Mouse (Mus musculus) kidney, adult 8-10 months (tissue): ENCODE data around the gene Rps11.
"Not testable (repeated sequence)": the region's sequence is repeated elsewhere in the genome, so short reads cannot be mapped to it uniquely, and the experiment has no call there.

Source experiments
- DNase-seq, 2 experiments: peaks; one replicate each; pipeline ENCODE4 v3.0.0; 2022

Gene Rps11

DNA sequence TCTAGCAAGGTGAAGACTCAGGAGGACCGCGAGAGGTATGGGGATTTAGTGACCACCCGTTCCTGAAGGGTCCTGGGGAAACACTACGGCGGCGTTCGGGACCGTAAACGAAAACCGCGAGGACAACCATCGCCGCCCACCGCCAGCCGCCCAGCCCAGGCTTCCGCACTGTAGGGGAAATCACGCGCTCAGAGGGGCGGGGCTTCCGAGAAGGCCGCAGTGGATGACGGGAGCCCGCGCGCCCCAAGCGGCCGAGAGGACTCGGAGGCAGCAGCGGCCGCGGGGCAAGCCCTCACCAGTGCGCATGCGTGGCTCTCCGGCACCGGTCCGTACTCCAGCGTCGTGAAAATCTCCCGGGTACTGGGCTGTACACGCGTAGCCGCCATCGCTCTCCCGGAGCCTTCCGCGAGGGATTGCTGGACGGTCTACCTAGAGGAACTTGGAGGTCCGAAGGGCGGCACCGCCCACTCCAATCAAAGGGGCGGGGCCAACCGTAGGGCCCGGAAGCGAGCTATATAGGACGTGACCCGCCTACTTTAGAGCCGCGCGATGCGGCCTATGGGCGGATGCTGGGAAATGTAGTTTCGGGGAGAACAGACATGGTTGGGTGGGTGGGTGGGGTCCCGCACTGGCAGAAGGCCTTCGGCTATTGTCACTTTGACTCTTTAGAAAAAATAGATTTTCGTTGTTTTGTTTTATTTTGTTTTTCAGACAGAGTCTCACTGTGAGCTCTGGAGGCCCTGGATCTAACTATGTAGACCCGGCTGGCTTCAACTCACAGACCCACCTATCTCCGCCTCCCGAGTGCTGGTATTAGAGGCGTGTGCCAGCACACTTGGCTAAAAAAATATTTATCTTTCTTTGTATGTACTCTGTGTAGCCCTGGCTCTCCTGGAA lies 30.1 kb upstream of the Rps11 start, which contains the start of the genes Pih1d1 and Aldh16a1:
TSS of gene Pih1d1 (plus strand) at position 208 of the 897 bp plus-strand sequence.
TSS of gene Aldh16a1 (minus strand) at position 489 of the 897 bp plus-strand sequence.
- peak; percentile 96 to 98 for DNase-seq

DNA sequence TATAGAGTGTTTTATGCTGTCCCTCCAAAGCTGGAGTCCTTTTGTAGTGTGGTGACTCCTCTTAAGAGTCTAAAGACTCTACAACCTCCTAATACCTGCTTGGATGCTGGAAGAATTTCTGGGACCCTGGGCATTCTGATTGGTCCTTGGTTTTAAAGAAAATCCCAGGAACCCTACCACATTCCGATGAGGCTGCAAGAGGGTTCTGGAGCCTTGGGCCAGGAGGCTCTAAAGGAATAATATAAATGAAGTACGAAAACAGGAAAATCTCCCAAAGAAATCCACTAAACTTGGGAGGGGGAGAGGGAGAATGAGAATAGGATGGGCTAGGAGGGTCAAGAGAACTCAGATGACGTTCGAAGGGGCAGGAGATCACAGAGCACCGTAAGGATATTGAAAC lies 29.3 kb upstream of the Rps11 start:
- no peak for DNase-seq

DNA sequence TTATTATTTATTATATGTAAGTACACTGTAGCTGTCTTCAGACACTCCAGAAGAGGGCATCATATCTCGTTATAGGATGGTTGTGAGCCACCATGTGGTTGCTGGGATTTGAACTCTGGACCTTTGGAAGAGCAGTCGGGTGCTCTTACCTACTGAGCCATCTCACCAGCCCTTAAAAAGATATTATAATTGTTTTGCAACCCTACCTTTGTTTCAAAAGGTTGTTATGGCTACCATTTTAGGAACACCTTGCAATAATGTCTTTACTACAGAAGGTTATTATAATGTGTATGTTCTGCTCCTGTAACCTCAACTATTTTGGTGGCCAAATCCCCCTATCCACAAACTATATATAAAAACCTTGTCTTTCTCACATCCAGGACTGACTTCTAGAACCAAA lies 28.8 kb upstream of the Rps11 start:
- not testable (repeated sequence) for DNase-seq

DNA sequence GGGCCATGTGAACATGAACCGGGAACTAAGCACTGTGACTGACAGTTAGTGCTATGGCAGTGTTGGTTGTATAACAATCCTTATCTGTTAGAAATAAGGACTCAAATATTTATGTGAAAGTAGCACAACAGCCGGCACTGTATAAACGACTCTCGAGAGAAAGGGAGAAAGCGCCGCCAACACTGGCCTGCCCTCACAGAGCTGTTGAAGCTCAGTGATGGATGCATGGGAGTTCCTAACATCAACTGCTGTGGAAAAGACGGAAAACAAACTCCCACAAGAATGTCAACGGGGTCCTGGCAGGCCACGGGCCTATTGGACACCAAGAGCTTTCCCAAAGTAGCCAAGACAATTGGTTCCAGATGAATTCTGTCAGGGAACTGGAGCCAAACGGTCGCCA lies 27.1 kb upstream of the Rps11 start:
- peak in 1 of 2 experiments; percentile 47 for DNase-seq

DNA sequence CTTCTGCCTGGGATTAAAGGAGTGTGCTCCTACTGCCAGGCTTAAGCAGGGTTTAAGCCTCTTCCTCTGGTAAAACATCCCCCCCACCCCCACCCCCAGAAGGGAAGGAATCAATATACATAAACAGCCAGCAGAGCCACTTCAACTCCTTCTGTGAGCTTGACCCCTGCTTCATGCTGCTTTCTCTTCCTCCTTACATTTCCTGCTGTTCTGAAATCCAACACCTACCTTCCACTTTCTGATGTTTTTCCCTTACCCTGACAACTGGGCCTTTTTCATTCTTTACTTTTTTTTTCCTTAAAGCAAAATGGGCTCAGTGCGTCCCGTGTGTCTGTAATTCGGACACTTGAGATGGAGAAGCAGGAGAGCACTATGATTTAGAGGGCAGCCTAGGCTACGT lies 26.1 kb upstream of the Rps11 start:
- no peak for DNase-seq

DNA sequence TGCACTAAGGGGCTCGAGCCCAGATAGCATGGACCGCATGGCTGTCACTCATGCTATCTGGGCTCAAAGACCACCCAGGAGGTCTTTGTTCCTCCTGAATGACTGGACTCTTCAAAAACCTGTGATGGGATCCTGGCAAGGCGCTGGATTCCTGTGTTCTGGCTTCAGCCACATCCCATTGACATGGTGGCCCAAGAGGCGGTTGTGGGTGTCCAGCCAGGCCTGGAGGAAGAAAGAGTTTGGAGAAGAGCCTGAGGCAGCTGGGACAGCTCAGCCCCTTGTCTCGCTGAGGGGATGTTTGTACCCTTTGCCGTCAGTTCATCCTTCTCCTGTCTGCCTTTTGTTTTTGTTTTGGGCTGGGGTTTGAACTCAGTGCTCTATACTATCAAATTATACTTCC lies 25.3 kb upstream of the Rps11 start:
- DNase-seq: no peak

DNA sequence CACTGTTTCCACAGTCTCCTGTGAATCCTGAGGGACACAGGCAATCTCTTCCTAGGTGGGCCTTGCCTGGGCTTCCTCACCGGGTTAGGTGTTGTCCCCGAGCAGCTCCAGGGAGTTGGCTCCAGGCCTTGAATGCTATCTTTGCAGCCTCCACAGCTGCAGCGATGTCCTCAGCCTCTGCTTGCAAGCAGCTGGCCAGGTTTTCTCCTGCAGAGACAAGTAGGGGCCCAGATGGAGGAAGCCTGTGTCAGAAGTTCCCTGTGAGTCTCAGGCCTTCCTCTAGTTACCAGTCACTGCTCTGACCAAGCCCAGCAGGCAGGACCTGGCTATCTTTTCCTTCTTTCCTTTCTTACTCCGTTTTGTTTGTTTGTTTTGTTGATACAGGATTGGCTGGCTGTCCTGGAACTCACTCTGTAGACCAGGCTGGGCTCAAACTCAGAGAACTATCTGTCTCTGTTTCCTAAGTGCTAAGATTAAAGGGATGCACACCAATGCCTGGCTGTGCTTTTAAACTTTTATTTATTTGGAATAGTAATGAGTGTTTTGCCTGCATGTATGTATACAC lies 24.4 kb upstream of the Rps11 start:
- no peak for DNase-seq

DNA sequence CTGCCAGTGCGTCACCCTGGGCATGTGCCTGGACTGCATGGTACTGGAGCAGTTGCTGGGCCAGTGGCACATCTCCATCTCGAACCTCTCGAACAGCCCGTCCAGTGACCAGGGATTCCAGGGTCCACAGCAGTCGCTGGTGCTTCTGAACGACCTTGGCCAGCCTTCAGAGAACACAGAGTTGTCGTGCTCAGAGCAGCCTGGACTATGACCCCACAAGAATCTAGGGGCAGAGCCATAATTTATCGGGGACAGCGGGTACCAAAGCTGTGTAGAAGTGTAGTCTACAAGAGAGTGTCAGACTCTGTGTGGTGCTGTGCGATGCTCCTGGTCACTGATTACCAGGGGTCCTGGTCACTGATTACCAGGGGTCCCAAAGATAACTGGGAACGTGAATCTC lies 23.7 kb upstream of the Rps11 start:
- DNase-seq: peak; percentile 52 to 57

DNA sequence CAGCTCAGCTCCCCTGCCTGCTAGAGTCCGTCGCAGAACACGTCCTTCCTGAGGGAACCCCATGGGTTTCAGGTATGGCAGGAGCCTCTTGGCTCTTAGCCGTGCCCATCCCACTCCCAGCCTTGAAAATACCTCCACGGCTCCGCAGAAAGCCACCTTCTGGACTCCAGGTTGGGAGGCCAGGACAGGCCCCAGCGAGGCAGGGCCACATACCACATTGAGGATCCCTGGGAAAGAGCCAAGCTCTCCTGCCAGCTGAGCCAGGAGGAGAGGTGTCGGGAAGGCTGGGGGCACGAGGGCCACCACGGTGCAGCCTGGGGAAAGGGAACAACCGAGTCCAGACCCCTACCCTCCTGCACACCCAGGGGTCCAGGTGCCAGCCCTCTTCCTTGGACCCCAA lies 23.0 kb upstream of the Rps11 start:
- DNase-seq: peak; percentile 44 to 64

DNA sequence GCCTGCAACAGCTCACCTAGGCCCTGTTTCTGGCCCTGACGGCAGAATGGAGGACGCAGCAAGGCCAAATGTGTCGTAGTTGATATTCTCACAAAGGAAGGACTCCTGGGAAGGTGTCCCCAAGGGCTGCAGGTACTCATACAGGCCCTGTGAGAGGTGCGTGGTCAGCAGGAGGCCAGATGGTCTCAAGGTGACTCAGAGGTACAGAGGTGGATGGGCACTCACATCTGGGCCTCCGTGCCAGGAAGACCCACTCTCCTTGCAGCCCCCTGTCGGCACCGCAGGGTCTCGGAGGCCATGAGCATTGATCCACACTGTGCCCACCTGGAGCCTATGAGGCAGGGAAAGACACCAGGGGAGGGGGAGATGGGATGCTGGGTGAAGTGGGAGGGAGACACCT lies 21.2 kb upstream of the Rps11 start:
- no peak for DNase-seq

DNA sequence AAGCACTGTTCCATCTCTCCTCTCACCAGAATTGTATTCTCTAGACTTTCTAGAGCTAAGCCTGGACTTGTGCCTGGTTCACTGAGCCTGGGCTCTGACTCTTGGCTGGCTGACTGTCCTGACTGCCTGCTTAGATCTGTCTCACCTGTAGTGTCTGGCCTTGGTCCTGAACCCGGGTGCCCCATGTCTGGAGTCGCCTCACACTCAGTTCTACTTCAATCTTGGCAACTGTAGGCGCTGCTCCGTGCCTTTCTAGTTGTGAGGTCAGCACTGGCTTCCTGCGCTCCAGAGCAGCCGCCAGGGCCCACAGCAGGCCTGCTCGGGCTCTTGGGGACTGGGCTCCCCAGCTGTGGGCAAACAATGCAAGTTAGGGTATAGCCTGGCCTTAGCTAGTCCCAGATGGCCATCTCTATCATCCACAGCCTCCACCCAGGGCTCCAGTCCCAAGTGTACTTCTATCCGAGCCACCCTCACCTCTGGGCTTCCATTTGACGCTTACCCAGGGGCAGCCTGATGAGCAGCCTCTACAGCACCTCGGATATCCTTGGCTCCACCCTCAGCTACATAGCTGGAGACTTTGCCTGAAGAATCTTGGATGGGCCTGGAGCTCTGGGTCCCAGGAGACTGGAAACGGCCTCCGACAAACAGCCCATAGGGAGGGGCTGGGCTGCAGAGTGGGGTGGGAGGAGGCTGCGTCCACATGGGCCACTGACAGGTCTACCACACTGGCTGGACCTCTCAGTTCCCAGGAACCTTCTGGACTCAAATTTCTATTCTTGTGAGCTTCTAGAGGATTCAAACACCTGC lies 20.3 kb upstream of the Rps11 start:
- no peak for DNase-seq

DNA sequence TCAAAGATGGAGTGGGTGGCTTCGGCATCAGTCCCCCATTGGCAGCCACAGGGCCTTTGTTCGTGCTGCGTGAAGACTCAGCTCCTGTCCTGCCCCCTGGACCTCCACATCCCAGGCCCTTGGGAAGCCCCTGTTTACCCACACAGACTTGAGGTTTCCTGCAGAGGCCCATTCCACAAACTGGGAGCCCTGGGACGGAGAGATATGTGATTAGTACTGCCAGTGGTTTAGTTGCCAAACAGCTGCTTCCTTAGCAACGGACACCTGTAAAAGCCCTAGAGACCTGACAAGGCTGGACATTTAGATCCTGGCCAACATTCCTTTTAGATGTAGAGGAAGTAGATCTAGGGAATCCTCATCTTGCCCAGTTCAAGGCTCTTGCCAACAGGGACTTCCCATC lies 17.7 kb upstream of the Rps11 start:
- no peak for DNase-seq

DNA sequence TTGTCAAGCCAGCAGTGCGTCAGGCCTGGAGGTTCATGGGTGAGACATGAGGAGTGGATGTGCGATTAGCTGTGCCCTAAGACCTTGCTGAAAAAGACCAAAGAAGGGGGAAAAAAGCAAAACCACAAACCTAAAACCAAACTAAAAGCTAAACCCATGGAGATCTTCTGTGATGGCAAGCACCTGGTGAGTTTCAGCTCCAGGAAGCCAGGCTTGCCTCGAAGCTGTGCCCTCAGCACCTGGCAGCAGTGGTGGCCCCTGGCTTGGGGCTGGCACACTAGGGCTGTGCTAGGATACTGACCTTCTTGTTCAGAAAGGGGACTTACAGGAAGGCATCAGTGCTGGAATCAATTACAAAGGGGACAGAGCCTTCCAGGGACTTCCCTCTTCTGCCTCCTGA lies 17.1 kb upstream of the Rps11 start:
- no peak for DNase-seq

DNA sequence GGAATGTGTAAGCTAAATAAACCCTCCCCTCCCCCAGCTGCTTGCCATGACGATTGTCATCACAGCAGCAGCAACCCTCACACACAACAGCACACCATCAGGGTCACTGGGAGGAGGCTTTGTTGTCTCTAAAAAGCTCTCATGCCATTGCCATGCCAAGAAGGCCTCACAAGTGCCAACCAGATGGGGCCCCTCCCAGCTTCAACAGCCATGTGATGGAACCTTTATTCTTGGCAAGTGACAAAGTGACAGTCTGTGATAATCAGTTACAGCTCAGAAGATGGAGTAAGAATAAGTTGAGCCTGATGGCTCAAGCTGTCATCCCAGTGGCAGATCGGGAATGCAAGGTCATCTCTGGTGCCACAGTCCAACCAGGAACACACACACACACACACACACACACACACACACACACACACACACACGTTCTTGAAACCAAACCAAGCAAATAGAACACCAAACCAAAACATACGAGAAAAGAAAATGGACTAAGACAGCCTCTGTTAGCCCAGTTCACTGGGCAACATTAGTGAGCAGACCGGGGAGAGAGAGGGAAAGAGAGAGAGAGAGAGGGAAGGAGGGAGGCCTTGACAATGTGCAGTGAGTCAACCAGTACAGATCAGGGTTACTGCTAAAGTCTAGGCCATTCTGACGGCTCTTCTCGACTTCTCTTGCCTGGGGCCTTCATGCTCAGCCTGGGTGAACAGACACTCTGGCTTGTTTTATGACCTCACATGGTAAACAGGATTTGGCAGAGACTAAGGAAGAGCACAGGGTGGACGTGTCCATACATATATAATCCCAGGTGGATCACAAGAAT lies 15.9 kb upstream of the Rps11 start:
- no peak for DNase-seq

DNA sequence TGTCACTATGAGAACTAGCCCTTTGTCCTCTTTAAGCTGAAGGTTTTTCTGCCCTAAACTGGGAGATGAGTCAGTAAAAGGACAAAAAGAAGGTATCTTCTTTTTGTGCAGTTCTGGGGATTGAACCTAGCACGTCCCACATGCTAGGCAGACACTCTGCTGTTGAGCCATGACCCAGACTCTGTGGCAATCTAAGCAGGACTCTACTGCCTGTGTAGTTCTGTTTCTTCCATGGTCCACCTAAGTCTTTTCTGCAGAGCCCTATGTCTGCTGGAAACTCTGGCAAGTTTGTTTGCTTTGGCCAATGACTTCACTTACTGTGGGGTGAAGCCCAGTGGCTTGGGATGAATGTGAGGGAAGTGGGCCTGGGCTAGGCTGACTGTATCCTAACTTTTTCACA lies 14.2 kb upstream of the Rps11 start:
- no peak for DNase-seq

DNA sequence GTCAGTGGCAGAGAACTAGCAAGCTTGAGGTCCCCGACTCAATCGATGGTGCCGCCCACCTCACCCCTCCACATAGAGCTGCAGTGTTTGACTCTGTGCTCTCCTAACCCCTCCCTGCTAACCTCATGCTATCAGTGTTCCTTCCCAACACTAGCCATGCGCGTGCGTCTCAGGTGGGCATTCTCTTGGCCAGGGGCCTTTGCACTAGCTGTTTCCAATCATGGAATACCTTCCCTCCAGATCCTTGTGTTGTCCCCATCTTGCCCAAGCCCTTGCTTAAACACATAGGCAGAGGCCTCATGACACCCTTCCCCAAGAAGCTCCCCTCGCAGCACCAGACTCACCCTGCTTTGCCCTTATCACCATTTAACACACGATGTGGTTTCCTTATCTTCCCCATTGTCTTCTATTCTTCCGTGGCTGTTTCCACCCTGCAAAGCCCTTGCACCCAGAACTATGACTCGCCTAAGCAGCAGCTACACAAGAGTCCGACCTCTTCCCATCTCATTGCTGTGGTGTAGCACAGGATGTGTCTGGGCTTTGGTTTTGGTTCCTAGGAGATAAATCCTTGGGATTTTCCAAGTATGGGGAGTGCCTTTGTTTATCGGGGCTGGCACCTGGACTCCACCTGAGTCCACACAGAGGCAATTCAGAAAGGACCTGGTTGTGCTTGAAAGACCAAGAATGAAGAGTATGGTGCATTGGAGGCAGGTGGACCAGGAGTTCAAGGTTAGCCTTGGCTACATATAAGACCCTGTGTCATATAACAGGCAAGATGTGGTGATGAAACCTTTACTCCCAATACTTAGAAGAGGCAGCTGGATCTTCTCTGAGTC lies 13.2 kb upstream of the Rps11 start:
- DNase-seq: no peak

DNA sequence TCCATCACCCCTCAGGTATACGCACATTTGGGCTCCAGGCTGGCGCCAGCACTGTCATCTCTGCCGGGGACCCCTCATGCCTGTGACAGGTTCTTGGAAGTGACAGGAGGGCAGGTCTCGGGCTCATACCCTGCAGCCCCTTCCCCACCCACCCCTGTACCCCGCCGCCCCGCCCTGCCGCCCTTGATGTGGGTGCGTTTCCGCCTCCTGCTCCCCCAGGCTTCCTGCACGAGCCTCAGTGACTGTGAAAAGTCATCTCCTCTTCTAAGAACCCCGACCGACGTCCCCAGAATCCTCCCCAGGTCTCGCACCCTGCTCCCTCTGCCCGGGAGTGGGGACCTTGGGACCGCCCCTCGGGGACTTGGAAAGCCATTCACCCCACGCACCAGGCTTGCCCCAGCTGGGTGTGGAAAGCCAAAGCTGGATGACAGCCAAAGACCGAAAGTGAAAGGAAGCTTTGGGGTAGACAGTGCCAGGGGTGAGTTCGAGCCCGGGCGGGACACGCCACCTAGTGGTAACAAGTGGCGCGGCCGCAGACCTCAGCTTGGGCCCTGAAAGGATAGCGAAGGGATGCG lies 11.8 kb upstream of the Rps11 start, which contains the start of the genes Gm45713 and Flt3l:
TSS of gene Gm45713 (minus strand) at position 239 of the 575 bp plus-strand sequence.
TSS of gene Flt3l (minus strand) at position 440 of the 575 bp plus-strand sequence.
- DNase-seq: peak; percentile 91 to 93

DNA sequence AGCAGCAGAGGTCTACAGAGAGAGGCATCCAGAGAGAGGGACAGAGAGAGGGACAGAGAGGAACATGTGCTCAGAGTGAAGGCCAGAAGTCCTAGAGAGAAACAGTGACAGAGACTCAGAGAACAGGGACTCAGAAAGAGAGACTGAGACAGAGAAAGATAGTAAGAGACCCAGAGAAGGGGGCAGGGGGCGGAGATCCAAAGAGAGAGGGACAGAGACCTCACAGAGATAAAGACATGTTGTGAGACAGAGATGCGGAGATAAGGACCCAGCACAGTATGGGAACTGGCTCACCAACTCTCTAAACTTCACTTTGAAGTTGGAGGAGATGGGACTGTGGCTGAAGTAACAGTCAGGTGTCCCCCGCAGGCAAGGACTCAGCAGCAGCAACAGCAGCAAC lies 11.1 kb upstream of the Rps11 start:
- no peak for DNase-seq

DNA sequence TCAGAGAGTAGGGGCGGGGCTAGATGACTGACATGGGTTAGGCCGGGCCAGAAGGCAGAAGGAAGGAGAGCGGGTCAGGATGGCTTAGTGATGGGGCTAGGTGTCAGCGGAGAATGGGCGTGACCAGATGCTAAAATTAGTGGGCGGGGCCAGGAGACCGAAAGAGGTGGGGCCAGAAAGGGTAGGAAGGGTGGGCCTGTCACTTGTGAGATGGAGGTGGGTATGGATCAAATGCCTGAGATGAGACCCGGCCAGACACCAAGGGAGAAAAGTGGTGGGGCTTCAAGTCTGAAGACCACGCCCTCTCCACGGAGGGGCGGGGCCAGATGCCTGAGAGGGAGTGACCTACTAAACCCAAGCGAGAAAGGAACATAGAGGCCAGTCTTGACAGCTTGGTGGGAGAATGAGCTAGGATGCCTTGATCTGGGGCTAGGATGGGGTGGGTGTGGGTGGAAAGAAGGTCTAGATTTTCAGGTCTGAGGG lies 10.3 kb upstream of the Rps11 start:
- DNase-seq: no peak

DNA sequence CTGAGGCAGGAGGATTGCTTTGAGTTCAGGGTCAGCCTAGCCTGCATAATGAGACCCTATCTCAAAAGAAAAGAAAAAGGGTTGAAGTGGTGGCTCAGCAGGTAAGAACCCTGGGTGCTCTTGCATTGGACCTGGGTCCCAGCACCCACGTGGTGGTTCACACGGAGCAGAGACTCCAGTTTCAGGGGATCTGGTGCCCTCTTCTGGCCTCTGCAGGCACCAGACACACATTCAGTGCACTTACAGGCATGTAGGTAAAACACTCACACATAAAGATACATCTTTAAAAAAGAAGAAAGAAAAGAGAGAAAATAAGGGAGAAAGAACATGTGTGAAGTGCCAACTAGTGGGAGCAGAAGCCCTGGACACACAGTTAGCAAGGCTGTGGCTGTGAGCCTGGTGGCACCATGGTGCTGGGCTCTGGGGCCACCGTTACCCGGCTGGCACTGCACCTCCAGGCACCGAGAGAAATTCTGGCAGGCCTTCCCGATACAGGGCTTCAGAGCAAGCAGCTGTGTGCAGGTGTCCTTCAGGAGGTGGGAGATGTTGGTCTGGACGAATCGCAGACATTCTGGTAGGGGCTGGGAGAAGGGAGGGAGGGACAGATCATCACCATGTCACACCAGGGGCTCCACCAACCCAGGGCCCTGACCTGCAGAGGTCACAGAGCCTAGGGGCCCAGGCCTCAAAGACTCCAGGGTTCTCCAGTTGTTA lies 9.4 kb upstream of the Rps11 start:
- no peak for DNase-seq
